Mouse (Mus musculus) liver, adult (tissue): ENCODE data around the gene Arl6ip6.
A peak's percentile ranks its signal among the peaks of the same experiment; 100 is the strongest.

Source experiments
- GATA4 ChIP-seq: IDR thresholded peaks from 2 replicates; pipeline ENCODE4 v1.6.1; 2014; ENCODE audit warnings: mild to moderate bottlenecking, low read length; ENCODE audit not compliant: insufficient replicate concordance

Arl6ip6 gene

DNA sequence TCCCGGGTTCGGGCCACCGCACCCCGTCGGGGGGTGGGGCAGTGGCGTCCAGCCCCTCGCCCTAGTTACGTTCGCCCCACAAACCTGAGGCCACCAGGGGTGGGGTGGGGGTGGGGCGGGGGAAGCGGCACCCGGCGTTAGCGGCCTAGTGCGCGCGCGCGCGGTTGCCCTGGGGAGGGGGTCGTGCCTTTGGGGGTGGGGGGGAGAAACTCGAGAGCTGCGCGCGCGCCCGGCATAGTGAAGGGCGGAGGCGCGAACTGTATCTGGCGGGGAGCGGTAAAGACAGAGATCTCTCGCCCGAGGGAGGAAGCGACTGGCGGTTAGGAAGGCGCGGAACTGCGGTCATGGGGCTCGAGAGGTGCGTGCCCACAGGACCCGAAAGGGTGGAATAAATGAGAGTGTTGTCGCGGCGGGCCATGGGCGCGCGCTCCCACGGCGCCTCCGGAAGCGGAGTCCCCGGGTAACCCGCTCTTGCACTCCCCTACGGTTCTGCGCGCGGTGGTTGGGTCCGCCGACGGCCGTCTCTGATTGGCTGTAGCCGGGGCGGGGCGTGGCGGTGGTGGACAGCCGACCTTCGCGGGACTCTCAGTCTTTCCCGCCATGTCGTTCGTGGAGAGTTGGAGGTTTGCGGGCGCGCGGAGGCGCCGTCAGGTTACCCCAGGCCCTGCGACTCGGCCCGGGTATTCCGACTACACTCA lies at the start of gene Arl6ip6:
TSS of gene Arl6ip6 (plus strand) at position 204 of the 698 bp plus-strand sequence.
- peak; percentile 25; the same call in 1 of the 2 replicates for TF ChIP-seq GATA4

DNA sequence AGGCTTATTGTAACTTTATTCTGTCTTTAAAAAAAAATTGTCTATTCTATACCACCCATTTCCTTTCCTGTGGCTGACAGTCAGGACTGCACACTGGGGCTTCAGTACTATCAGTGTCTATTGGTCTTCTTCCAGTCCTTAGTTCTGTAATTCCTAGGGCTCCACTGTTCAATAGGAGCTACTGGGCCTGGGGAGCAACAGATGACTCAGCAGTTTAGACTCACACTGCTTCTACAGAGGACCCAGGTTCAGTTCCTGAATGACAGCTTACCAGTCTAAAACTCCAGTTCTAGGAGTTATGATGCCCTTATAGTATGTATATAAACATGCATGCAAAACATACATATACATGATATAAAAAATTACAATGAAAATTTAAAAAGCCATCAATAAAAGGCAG lies 44.7 kb upstream of the Arl6ip6 start:
- TF ChIP-seq GATA4, result no peak

DNA sequence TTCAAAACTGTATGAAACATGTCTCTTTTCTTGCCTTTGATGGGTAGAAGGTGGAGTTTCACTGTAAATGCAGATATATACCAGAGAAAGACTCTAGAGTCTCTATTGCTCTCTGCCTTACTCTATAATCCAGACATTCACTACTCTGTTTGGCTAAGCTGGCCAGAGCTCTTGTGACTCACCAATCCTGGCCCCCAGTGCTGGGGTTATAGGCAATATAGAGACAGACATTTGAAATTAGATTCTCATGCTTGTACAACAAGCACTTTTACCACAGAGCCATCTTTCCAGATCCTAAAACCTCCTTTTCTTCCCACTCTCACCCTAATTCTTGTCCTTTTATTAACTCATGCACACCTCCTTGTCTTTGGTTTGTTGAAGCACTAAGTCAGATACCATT lies 17.6 kb upstream of the Arl6ip6 start:
- TF ChIP-seq GATA4, result no peak

DNA sequence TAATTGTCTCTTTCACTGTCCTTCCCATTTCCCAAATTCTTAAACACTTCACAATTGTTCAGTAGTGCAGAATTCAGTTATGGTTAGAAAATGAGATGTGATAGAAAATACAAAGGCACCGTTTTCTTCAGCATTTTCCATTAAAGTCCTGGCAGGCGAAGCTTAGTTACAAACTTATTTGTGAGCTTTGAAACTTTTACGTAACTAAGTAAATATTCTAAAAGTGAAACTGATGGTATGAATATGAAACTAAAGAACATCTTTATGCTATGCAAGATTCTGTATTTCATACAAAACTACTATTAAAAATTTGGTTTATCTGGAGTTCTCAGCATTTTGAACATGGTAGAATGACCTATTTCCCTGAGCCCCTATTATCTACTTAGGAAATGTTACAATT lies 12.6 kb upstream of the Arl6ip6 start:
- TF ChIP-seq GATA4, result no peak

DNA sequence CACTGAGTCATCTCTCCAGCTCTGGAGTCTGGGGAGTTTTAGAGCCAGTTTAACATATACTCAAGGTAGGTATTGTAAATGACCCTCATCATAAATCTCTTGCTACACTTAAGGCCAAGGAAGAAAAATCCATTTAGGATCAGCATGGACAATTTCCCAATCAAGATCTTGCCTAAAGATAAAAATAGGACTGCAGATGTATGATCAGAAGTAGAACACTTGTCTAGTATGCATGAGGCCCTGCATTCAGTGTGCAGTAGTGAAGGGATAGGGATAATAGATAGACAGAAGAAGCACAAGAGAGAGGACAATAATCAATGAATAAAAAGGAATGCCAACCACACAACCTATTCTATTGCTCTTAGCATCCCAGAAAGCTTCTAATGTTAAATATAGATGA lies 11.7 kb upstream of the Arl6ip6 start:
- no peak for TF ChIP-seq GATA4

DNA sequence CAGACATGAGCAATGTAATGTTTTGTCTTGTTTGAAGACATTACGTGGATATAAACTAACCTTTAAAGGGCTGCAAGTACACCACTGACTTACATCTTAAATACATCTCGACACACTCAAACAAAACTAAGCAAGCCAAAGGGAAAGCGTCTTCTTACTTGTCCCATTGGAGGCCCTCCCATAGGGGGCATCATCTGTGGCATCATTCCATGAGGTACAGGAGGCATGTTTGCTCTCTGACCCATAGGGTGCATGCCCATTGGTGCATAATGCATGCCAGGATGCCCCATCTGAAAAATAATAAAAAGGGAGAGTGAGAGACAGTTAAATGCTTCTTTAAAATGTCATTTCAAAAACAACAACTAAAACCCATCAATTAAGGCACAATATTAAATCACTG lies 1.7 kb upstream of the Arl6ip6 start:
- no peak for TF ChIP-seq GATA4

DNA sequence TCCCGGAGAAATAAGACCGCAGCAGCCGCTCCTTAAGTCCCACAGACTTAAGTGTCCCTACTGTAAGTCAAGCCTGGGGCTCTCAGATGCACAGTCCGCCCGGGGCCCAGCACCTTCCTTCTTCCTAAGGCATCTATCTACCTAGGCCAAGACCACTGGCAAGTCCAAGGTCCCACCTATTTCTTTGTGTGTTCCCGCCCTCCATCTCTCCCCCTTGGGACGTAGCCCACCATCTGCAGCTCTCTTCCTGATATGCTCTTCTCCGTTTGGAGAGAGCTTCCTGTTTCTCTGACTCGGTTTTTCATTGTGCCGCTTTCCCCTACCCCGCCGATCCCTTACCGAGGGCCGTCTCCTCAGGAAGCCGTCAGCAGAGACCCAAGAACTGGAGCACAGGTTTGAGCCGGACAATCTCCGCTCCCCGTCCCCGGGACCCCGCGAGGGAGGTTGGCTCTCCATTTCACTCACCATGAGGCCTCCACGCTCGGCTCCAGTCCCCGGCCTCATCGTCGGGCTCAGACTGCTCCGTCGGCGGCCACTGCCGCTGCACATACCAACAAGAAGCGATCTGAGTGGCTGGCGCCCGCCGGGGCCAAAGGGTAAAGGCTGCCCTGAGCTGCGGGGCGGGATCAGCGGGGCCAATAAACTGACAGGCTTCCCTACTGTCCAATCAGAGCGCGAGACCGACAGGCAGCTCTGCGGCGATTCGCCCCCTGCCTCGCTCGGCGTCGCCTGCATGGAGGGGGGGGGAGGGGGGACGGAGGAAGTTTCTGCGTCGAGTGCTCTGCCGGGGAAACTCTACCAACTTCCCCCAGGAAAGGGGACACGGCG lies 628 bp upstream of the Arl6ip6 start, which contains the start of gene Prpf40a:
TSS of gene Prpf40a (minus strand) at position 601 of the 828 bp plus-strand sequence.
- TF ChIP-seq GATA4, result peak; percentile 29; the same call in 1 of the 2 replicates

DNA sequence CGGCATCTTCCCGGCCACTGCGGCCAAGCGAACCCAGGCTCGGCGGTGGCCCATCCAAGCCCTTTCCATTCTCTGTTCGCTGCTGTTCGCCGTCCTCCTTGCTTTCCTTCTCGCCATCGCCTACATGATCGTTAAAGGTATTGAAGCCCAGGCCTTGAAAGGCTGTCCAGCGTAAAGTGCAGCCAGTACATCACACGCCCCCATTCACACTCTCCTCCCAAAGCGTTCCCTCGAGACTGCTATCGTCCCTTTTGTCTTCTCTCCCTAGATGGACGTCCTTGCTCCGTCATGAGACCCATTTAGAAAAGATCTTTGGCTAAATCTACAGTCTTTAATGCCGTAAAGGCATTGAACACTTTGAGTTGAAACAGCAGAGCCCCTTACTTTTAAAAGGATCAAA lies 860 bp downstream of the Arl6ip6 start:
- no peak for TF ChIP-seq GATA4

DNA sequence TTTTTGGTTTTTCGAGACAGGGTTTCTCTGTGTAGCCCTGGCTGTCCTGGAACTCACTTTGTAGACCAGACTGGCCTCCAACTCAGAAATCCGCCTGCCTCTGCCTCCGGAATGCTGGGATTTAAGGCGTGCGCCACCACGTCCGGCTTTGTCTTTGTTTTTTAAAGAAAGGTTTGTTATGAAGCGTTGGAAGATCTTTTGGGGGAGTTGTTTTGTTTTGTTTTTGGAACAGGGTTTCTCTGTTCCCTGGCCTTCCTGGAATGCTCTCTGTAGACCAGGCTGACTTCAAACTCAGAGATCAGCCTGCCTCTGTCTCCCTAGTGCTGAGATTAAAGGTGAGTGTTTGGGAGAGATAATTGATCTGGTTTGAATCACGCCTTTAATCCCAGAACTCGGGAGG lies 4.9 kb downstream of the Arl6ip6 start:
- no peak for TF ChIP-seq GATA4

DNA sequence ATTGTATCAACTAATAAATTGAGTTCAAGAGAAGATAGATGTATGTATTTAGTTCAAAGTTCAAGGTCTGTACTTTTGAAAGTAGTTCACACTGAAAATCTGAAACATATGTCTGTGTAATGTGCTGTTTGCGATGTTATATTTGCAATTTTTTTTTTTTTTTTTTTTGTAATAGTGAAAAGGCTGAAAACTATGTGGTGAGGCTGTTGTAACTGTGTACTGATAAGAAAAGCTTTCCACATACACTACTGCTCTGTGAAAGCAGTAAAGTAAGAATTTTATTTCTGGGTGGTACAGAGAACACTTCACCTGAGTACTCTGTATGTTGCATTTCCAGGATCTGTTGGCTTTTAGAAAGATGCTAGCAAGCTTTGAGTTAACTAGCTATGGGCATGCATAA lies 7.7 kb downstream of the Arl6ip6 start:
- no peak for TF ChIP-seq GATA4

DNA sequence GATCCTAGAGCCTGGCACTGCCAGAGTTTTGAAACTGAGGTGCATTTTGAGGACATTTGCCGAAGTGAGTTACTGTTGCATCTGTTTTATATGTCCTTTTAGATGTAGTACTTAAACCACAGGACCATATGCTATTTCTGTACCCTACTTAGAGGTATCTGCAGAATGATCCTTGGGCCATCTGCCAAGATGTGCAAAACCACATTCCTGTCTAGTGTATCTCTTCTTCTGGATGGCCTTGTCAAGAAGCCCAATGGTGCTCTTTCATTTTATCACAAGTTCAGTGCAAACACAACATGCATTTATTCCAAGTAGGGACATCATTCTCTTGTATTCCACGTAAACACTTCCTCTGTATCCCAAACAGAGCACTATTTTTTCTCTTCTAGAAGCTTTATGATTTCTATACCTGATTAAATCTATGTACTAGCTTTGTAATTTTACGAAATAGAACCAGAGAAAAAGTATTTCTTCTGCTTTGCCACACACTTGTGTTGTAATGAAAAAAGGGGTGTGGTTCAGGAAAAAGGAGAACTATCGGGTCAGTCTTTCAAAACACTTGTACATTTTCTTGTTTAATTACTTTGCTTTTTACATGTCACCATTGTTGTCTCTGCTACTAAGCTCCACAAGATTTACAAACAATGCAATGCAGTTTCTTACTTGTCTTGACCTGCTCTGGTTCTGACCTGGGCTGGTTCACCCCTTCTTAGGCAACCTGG lies 8.8 kb downstream of the Arl6ip6 start:
- TF ChIP-seq GATA4, result no peak

DNA sequence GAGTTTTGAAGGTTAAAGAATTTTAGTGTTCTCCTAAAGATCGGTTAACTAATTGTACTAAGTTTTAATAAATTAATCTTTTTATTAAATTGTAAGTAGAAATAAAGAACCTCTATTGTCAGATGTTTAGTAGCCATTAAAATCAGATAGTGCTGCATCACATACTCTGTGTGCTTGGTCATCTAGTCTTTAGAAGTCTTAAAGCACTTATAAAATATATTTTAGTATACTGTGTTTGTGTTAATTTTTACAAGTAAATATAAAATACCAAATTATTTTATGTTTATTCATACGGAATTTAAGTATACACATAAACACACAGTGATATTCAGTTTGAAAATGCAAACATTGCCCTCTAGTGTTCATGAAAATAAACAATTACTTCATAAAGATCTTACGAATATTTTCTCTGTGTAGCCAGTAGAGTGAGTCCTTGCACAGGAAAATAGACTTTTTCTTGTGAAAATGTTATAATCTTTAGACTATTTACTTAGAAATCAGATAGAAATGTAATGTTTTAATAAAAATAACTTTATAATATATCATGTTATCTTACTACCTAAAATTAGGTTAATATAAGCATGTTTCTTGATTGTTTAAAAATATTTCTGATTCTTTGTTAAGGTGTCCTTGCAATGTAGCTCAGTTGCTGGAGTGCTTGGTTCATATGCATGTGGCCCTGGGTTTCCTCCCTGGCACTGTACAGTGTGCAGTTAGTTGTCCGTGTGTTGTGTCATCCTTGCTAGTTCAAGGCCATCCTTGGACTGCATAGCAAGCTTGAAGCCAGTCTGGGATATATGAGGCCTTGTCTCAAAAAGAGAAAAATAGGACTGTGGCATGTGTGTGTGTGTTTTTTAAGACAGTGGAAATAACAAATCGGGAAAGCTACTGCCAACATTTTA lies 13.1 kb downstream of the Arl6ip6 start:
- no peak for TF ChIP-seq GATA4

DNA sequence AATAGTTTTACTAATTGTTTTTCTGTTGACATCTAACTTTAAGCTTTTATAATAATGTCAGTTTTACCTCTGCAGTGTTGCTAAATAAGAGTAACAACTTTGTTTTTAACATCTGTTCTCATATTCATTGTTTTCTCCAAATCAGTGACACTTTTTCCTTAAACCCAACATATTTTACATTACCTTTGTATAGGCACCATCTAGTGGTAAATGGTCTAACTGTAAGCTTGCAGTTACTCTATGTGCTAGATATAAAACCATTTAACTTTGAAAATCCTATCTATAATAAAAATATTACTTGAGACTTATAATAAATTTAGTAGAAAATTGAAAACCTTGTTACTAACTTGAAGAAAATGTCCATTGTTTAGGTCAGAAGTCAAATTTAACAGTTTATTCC lies 15.2 kb downstream of the Arl6ip6 start:
- TF ChIP-seq GATA4, result no peak

DNA sequence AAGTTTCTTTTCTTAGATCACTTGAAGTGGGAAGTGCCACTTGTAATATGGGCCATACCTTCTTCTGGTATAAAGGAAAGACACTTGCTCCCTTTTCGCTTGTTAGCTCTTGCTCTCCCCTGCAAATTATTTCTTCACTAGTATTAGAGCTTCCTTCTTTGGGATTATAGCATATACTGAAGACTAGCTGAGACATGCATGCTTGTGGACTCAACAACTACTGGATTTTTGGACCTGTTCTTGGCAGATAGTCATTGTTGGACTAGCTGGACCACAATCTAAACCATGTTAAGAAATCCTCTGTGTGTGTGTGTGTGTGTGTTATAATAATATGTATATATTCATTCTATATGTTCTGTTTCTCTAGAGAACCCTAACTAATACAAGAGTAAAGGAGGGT lies 22.0 kb downstream of the Arl6ip6 start:
- TF ChIP-seq GATA4, result no peak

DNA sequence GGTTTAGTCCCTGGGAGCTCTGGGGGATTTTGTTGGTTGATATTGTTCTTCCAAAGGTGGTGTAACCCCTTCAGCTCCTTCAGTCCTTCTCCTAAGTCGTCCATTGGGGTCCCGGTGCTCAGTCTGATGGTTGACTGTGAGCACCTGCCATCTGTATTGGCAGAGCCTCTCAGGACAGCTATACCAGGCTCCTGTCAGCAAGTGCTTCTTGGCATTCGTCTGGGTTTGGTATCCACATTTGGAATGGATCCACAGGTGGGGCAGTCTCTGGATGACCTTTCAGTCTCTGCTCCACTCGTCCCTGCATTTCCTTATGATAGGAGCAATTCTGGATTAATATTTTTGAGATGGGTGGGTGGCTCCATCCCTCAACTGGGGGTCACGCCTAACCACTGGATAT lies 30.7 kb downstream of the Arl6ip6 start:
- TF ChIP-seq GATA4, result no peak
